Comparison of ENCODE assay signal across 9 mouse cellular contexts in genomic region chr7:66477475-66477874, GRCm38 (mm10). TPM values are rescaled to one million over a fixed set of nuclear protein-coding genes. Genes with fewer than 3 reads are reported as not detected.
DNase-seq lines count a peak whose midpoint lies in the region; ATAC-seq and TF ChIP-seq lines count a peak whose summit lies in the region.
"Had no signal": no experiment of that assay in that cellular context is flagged by ENCODE, and none has a peak within 500 bp of the region (broad histone marks: within the 10 kb centered on the region; RNA-seq: fewer than 3 reads in every experiment).

No protein-coding gene starts in this region.

- H3ac ChIP-seq in myocyte (ENCODE audit: control insufficient read depth, insufficient read length) = no peak overlapping the region

- H3K27me3 ChIP-seq in heart, embryonic 12.5 days (replicated peaks) = no peaks in the 10 kb centered on the region
- no peaks in the 10 kb centered on the region for H3K27me3 ChIP-seq in lung, embryonic 16.5 days (ENCODE audit: control insufficient read depth, insufficient read depth, low read depth, low read length)
- no peaks in the 10 kb centered on the region for H3K27me3 ChIP-seq in myocyte (ENCODE audit: control insufficient read depth, insufficient read depth, insufficient read length)
- H3K27me3 ChIP-seq: hindbrain, embryonic 15.5 days had no signal

- TF ChIP-seq POLR2A in lung, adult 2 months (IDR thresholded peaks at IDR 0.05; ENCODE audit: borderline replicate concordance, extremely low read depth, low read depth, low read length) = no peak
- TF ChIP-seq POLR2A in myocyte (IDR thresholded peaks at IDR 0.05; ENCODE audit: insufficient read length, low read depth) = no peak

- no peak for TF ChIP-seq CTCF in lung, adult 2 months (IDR thresholded peaks at IDR 0.05; ENCODE audit: insufficient read depth, low read length)

- DNase-seq in heart, adult 18-20 months = no peak
- DNase-seq in lung, adult 2 months = no peak
- DNase-seq in brain, adult 2 months (ENCODE audit: low read depth, low spot score) = peak; percentile 44
- no peak for DNase-seq in spleen, postnatal 36 days (ENCODE audit: low spot score in 2 of 2)
- no peak for DNase-seq in right cerebral cortex, postnatal 10 days (ENCODE audit: low spot score in 2 of 2)

- no peak overlapping the region for H3K27ac ChIP-seq in heart, embryonic 12.5 days (ENCODE audit: poor library complexity, severe bottlenecking)
- H3K27ac ChIP-seq in lung, embryonic 16.5 days (ENCODE audit: low read length) = no peak overlapping the region
- H3K27ac ChIP-seq: hindbrain, embryonic 15.5 days had no signal

- no peak overlapping the region for H3K9ac ChIP-seq in heart, embryonic 12.5 days
- H3K9ac ChIP-seq in lung, embryonic 16.5 days (ENCODE audit: low read length) = no peak overlapping the region
- H3K9ac ChIP-seq: hindbrain, embryonic 15.5 days had no signal

- no peaks in the 10 kb centered on the region for H3K36me3 ChIP-seq in heart, embryonic 12.5 days
- no peaks in the 10 kb centered on the region for H3K36me3 ChIP-seq in lung, embryonic 16.5 days (ENCODE audit: control insufficient read depth, insufficient read depth, low read length)
- no peaks in the 10 kb centered on the region for H3K36me3 ChIP-seq in myocyte (ENCODE audit: control insufficient read depth, insufficient read depth)
- H3K36me3 ChIP-seq: hindbrain, embryonic 15.5 days had no signal

- H3K79me2 ChIP-seq in myocyte (ENCODE audit: control insufficient read depth, insufficient read depth) = no peaks in the 10 kb centered on the region

- H3K4me1 ChIP-seq in heart, embryonic 12.5 days (replicated peaks) = peaks cover 8% of the 10 kb centered on the region; the same call in 1 of the 2 replicates
- H3K4me1 ChIP-seq in lung, embryonic 16.5 days (replicated peaks; ENCODE audit: control insufficient read depth, insufficient read depth, low read length) = no peaks in the 10 kb centered on the region
- no peaks in the 10 kb centered on the region for H3K4me1 ChIP-seq in lung, adult 2 months (ENCODE audit: control insufficient read depth, insufficient read depth, low read length)
- H3K4me1 ChIP-seq: hindbrain, embryonic 15.5 days had no signal

- ATAC-seq in heart, embryonic 12.5 days (ENCODE audit: insufficient number of reproducible peaks, low FRiP score) = peak; percentile 74
- 0 out of 2 replicates have a peak, but pooled peaks have one; percentile 36 for ATAC-seq in lung, embryonic 16.5 days (ENCODE audit: low read depth)

- no peak overlapping the region for H3K4me3 ChIP-seq in heart, embryonic 12.5 days
- H3K4me3 ChIP-seq in lung, embryonic 16.5 days (ENCODE audit: low read length) = no peak overlapping the region
- H3K4me3 ChIP-seq in lung, adult 2 months (replicated peaks; ENCODE audit: extremely low read depth, low read depth, low read length) = no peak overlapping the region
- H3K4me3 ChIP-seq in myocyte = no peak overlapping the region
- H3K4me3 ChIP-seq: hindbrain, embryonic 15.5 days had no signal

- H3K4me2 ChIP-seq in heart, embryonic 12.5 days = peak overlapping the region; percentile 19; the same call in 1 of the 2 replicates
- no peak overlapping the region for H3K4me2 ChIP-seq in lung, embryonic 16.5 days (ENCODE audit: low read depth, low read length)
- peak overlapping the region; percentile 55 for H3K4me2 ChIP-seq in myocyte (ENCODE audit: low read depth)
- H3K4me2 ChIP-seq: hindbrain, embryonic 15.5 days had no signal

- WGBS in heart, embryonic 12.5 days = 53% methylated on average over 5 of the region's 5 CpGs
- 45% methylated on average over 5 of the region's 5 CpGs for WGBS in lung, embryonic 16.5 days
- 31% methylated on average over 5 of the region's 5 CpGs for WGBS in lung, adult 2 months

- H3K9me3 ChIP-seq in heart, embryonic 12.5 days (replicated peaks) = no peaks in the 10 kb centered on the region
- H3K9me3 ChIP-seq in lung, embryonic 16.5 days (ENCODE audit: control insufficient read depth, low read length) = no peaks in the 10 kb centered on the region
- H3K9me3 ChIP-seq: hindbrain, embryonic 15.5 days had no signal

TF ChIP-seq in myocyte, 11 proteins besides CTCF, POLR2A, EP300 and RAD21:
- TF ChIP-seq E2F4 (IDR thresholded peaks at IDR 0.05; ENCODE audit: insufficient read depth) = no peak
- no peak for TF ChIP-seq USF1 (IDR thresholded peaks at IDR 0.05; ENCODE audit: low read depth)
- no peak for TF ChIP-seq MYOG (IDR thresholded peaks at IDR 0.05; ENCODE audit: control insufficient read depth in 1 of 3, insufficient read depth in 1 of 3, insufficient read length in 2 of 3, low read depth in 2 of 3)
- no peak for TF ChIP-seq CEBPB (IDR thresholded peaks at IDR 0.05; ENCODE audit: insufficient read depth, poor library complexity, severe bottlenecking)
- no peak for TF ChIP-seq POLR2AphosphoS2 (IDR thresholded peaks at IDR 0.05; ENCODE audit: insufficient read length, low read depth)

RNA-seq across cellular contexts. Expression of gene Aldh1a3, which starts 50.2 kb away (rescaled TPM):
- 0.69 and 0.74 TPM in 2 replicates for polyA plus RNA-seq in heart, embryonic 12.5 days (2016; fragmentation: Nextera tagmentation; extraction: Ambion mirVana)
- total RNA-seq in heart, adult 18-20 months (2021) = 1 to 10 TPM in 1 of 2 experiments, under 1 TPM in 1; 0.84 to 1.1 TPM
- 1.5 and 1.7 TPM in 2 replicates for polyA plus RNA-seq in lung, embryonic 16.5 days (2015; fragmentation: Nextera tagmentation; extraction: Ambion mirVana)
- 0.41 and 0.53 TPM in 2 replicates for polyA plus RNA-seq in lung, adult 2 months (2012; rRNA removed)
- polyA plus RNA-seq in myocyte (2012; fragmentation: generic; extraction: Trizol) = 2.0 TPM
